Mouse (Mus musculus): ENCODE measurements around the gene Dedd2. TPM values are rescaled to one million over a fixed set of nuclear protein-coding genes. Genes with fewer than 3 reads are reported as not detected.

Dedd2 gene
- polyA plus RNA-seq, 1 experiment: 109 TPM

GRCm38 (mm10) chr7:25180512-25180911, 39.9 kb downstream of the Dedd2 start:
- 7% methylated on average over 6 of the region's 6 CpGs for WGBS
- no peak overlapping the region for H3K4me3 ChIP-seq (replicated peaks; ENCODE audit: control insufficient read depth, low read depth, low read length)
- no peak overlapping the region for H3K27ac ChIP-seq (ENCODE audit: control insufficient read depth, insufficient read depth, low read depth, low read length, poor library complexity)
- TF ChIP-seq POLR2A (IDR thresholded peaks at IDR 0.05; ENCODE audit: borderline replicate concordance, control insufficient read depth, low read depth, low read length) (no peak), CTCF (IDR thresholded peaks at IDR 0.05; ENCODE audit: control insufficient read depth, insufficient read depth, low read length) (no peak)
- no peaks in the 10 kb centered on the region; the same call in 1 of the 2 replicates for H3K4me1 ChIP-seq (ENCODE audit: control insufficient read depth, insufficient read depth, low read length)

- peak; percentile 18; the same call in 1 of the 2 replicates for TF ChIP-seq CTCF (IDR thresholded peaks at IDR 0.05; ENCODE audit: control insufficient read depth, insufficient read depth, low read length)
- no peak for TF ChIP-seq POLR2A (IDR thresholded peaks at IDR 0.05; ENCODE audit: borderline replicate concordance, control insufficient read depth, low read depth, low read length)
- 1% methylated on average over 50 of the region's 56 CpGs for WGBS
- no peak within 1 kb of the TSS for H3K4me3 ChIP-seq (replicated peaks; ENCODE audit: control insufficient read depth, low read depth, low read length)
- no peak within 1 kb of the TSS; the same call in 1 of the 2 replicates for H3K27ac ChIP-seq (ENCODE audit: control insufficient read depth, insufficient read depth, low read depth, low read length, poor library complexity)
- no peaks in the 10 kb centered on the region; the same call in 1 of the 2 replicates for H3K4me1 ChIP-seq (ENCODE audit: control insufficient read depth, insufficient read depth, low read length)
These were observed 40.7 kb downstream of the Dedd2 start, which contains the start of gene Pou2f2 for GRCm38 (mm10) chr7:25179606-25180161. Gene Pou2f2 (minus strand): TSS chr7:25179726.

GRCm38 (mm10) chr7:25178787-25179605, 41.4 kb downstream of the Dedd2 start:
- 3% methylated on average over 56 of the region's 56 CpGs for WGBS
- H3K4me3 ChIP-seq (replicated peaks; ENCODE audit: control insufficient read depth, low read depth, low read length): no peak overlapping the region
- TF ChIP-seq CTCF (IDR thresholded peaks at IDR 0.05; ENCODE audit: control insufficient read depth, insufficient read depth, low read length) (no peak), POLR2A (IDR thresholded peaks at IDR 0.05; ENCODE audit: borderline replicate concordance, control insufficient read depth, low read depth, low read length) (no peak)
- H3K27ac ChIP-seq (ENCODE audit: control insufficient read depth, insufficient read depth, low read depth, low read length, poor library complexity): no peak overlapping the region
- no peaks in the 10 kb centered on the region; the same call in 1 of the 2 replicates for H3K4me1 ChIP-seq (ENCODE audit: control insufficient read depth, insufficient read depth, low read length)

GRCm38 (mm10) chr7:25178317-25178716, 42.1 kb downstream of the Dedd2 start:
- Histone ChIP-seq H3K4me1 (ENCODE audit: control insufficient read depth, insufficient read depth, low read length) (no peaks in the 10 kb centered on the region; the same call in 1 of the 2 replicates), H3K4me3 (replicated peaks; ENCODE audit: control insufficient read depth, low read depth, low read length) (no peak overlapping the region), H3K27ac (ENCODE audit: control insufficient read depth, insufficient read depth, low read depth, low read length, poor library complexity) (no peak overlapping the region)
- TF ChIP-seq CTCF (IDR thresholded peaks at IDR 0.05; ENCODE audit: control insufficient read depth, insufficient read depth, low read length): no peak
- TF ChIP-seq POLR2A (IDR thresholded peaks at IDR 0.05; ENCODE audit: borderline replicate concordance, control insufficient read depth, low read depth, low read length): no peak
- WGBS: 3% methylated on average over 17 of the region's 17 CpGs

DNA sequence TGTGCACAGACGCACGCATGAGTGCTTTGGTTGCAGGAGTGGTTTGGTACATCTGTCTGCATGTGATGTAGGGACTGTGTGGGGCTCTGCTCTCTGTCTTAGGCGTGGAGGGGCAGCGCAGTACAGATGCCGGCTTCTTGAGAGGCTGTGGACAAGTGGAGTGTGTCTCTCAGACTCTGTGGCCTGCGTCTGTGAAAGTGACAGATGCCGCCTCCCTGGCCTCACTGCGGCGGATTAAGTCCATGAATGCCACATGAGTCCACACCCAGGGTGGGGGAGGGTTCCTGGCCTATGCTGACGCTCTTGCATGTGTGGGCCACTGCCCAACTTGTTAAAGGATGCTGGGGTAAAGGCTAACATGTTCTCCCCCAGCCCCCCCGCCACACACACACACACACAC, 46.1 kb downstream of the Dedd2 start:
- 78% methylated on average over 10 of the region's 11 CpGs for WGBS
- no peaks in the 10 kb centered on the region for H3K4me1 ChIP-seq (ENCODE audit: control insufficient read depth, insufficient read depth, low read length)
- no peak overlapping the region for H3K4me3 ChIP-seq (replicated peaks; ENCODE audit: control insufficient read depth, low read depth, low read length)
- TF ChIP-seq POLR2A (IDR thresholded peaks at IDR 0.05; ENCODE audit: borderline replicate concordance, control insufficient read depth, low read depth, low read length) (no peak), CTCF (IDR thresholded peaks at IDR 0.05; ENCODE audit: control insufficient read depth, insufficient read depth, low read length) (no peak)
- H3K27ac ChIP-seq (ENCODE audit: control insufficient read depth, insufficient read depth, low read depth, low read length, poor library complexity): no peak overlapping the region

- Histone ChIP-seq H3K4me1 (ENCODE audit: control insufficient read depth, insufficient read depth, low read length) (no peaks in the 10 kb centered on the region), H3K4me3 (replicated peaks; ENCODE audit: control insufficient read depth, low read depth, low read length) (no peak overlapping the region), H3K27ac (ENCODE audit: control insufficient read depth, insufficient read depth, low read depth, low read length, poor library complexity) (no peak overlapping the region)
- TF ChIP-seq POLR2A (IDR thresholded peaks at IDR 0.05; ENCODE audit: borderline replicate concordance, control insufficient read depth, low read depth, low read length): no peak
- no peak for TF ChIP-seq CTCF (IDR thresholded peaks at IDR 0.05; ENCODE audit: control insufficient read depth, insufficient read depth, low read length)
- WGBS: 84% methylated on average over 5 of the region's 5 CpGs
These were observed 47.7 kb downstream of the Dedd2 start for GRCm38 (mm10) chr7:25172669-25173068.

DNA sequence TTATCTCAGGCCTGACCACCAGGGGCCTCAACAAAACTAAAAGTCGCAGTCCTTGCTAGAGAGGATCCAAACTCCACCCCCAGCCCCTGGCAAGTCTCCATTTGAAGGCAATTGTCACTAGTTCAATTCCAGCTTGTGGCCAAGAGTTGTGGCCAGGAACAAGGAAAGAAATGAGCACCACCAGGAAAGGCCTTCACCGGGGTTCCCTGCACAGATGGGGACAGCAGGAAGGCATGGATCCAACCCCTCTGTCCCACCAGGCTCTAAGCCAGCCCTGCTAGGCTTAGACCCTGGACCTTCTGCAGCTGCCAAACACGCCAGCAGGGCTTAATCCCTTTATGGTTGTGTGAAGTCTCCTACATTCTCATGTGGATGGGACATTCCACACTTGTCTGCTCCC, 49.8 kb downstream of the Dedd2 start:
- Histone ChIP-seq H3K4me1 (ENCODE audit: control insufficient read depth, insufficient read depth, low read length) (no peaks in the 10 kb centered on the region), H3K4me3 (replicated peaks; ENCODE audit: control insufficient read depth, low read depth, low read length) (no peak overlapping the region), H3K27ac (ENCODE audit: control insufficient read depth, insufficient read depth, low read depth, low read length, poor library complexity) (no peak overlapping the region)
- TF ChIP-seq CTCF (IDR thresholded peaks at IDR 0.05; ENCODE audit: control insufficient read depth, insufficient read depth, low read length): no peak
- no peak for TF ChIP-seq POLR2A (IDR thresholded peaks at IDR 0.05; ENCODE audit: borderline replicate concordance, control insufficient read depth, low read depth, low read length)
- WGBS: 47% methylated on average over 3 of the region's 3 CpGs

GRCm38 (mm10) chr7:25166106-25166505, 54.3 kb downstream of the Dedd2 start:
- H3K4me3 ChIP-seq (replicated peaks; ENCODE audit: control insufficient read depth, low read depth, low read length): no peak overlapping the region
- 76% methylated on average over 5 of the region's 5 CpGs for WGBS
- TF ChIP-seq CTCF (IDR thresholded peaks at IDR 0.05; ENCODE audit: control insufficient read depth, insufficient read depth, low read length): no peak
- no peak for TF ChIP-seq POLR2A (IDR thresholded peaks at IDR 0.05; ENCODE audit: borderline replicate concordance, control insufficient read depth, low read depth, low read length)
- H3K27ac ChIP-seq (ENCODE audit: control insufficient read depth, insufficient read depth, low read depth, low read length, poor library complexity): no peak overlapping the region
- H3K4me1 ChIP-seq (ENCODE audit: control insufficient read depth, insufficient read depth, low read length): no peaks in the 10 kb centered on the region
